Mouse (Mus musculus): ENCODE measurements at regions not wholly inside any gene's neighbourhood (a gene's known extent, or its start where the extent isn't known, plus 50 kb on each side); places are given as distances from the start of the nearest gene placed in this dataset.

DNA sequence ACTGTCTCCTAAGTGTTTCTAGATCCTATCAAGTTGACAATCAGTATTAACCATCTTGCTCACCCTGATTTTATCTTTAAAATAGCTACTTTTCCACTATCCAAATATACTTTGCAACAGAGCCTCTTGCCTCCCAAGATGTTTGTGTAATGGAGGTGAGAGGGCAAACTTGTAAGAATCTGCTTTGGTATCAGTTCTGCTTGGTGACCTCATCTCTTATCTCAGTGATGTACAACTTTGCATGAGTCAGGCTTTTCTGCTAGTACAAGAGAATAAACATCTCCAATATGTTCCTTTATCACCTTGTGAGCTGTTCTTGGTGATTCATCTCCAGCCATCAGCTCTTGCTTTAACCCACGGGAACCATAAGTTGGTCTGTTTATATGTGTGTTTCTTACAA is 82.1 kb downstream of the Foxb1 start:
- TF ChIP-seq RAD21 (IDR thresholded peaks at IDR 0.05; ENCODE audit: low read depth, low read length) (no peak), MAX (IDR thresholded peaks at IDR 0.05; ENCODE audit: low read length) (no peak)

All from MEL (cell line).